Mouse (Mus musculus) liver, embryonic 14.5 days (tissue): ENCODE measurements at regions not wholly inside any gene's neighbourhood (a gene's known extent, or its start where the extent isn't known, plus 50 kb on each side); places are given as distances from the start of the nearest gene placed in this dataset.

ENCODE experiments used
- CTCF ChIP-seq: IDR thresholded peaks from 2 replicates; pipeline ENCODE4 v1.5.1; 2016; ENCODE audit warnings: antibody characterized with exemption, low read depth, control low read depth
- EP300 ChIP-seq: IDR thresholded peaks from 2 replicates; pipeline ENCODE4 v1.6.1; 2016; ENCODE audit warnings: antibody characterized with exemption, low read depth

DNA sequence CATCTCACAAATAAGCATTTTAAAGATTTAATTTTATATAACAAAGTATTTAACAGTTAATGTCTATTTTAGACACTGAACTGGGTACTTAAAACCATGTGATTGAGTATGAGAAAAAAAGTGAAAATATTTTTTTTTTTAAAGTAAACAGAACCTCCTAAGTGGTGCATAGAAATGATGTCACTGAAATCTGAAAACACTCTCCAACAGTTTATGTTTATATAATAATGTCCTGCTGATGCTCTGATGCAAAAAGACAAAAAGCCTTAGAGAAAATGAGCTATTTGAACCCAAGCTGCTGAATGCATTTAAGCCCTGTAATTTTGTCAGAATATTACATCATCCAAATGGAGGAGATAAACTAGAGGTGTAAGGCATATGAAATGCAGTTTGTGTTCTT, 3447.1 kb downstream of the 9330182O14Rik start:
- TF ChIP-seq CTCF = no peak
- no peak for TF ChIP-seq EP300
